Mouse (Mus musculus) forebrain, embryonic 14.5 days (tissue): ENCODE results near the gene Kcnip1. TPM values are rescaled to one million over a fixed set of nuclear protein-coding genes. Genes with fewer than 3 reads are reported as not detected.

Experiments used
- ATAC-seq: fragments of 200-750 bp; cut with Nextera tagmentation; 2 replicates; pipeline ENCODE4 v1.8.0; 2017; ENCODE audit warnings: mild to moderate bottlenecking, moderate library complexity
- DNase-seq: peaks from one replicate; pipeline ENCODE4 v3.0.0-alpha.2; 2015; ENCODE audit warnings: low spot score
- H3K27ac ChIP-seq: fragments of 300-500 bp; sonication (generic); 2 replicates; pipeline ENCODE4 v1.5.1; 2014; ENCODE audit warnings: low read depth, mild to moderate bottlenecking, control low read depth, low read length, moderate library complexity
- H3K27me3 ChIP-seq: fragments of 300-500 bp; sonication (generic); replicated peaks from 2 replicates; pipeline ENCODE4 v1.6.1; 2014; ENCODE audit warnings: low read length, control low read depth, mixed read lengths; ENCODE audit not compliant: control insufficient read depth, insufficient read depth
- H3K36me3 ChIP-seq: fragments of 300-500 bp; sonication (generic); 2 replicates; pipeline ENCODE4 v1.6.1; 2014; ENCODE audit warnings: low read length, control low read depth; ENCODE audit not compliant: control insufficient read depth, insufficient read depth
- H3K4me1 ChIP-seq: fragments of 300-500 bp; sonication (generic); 2 replicates; pipeline ENCODE4 v1.6.1; 2014; ENCODE audit warnings: antibody characterized with exemption, low read length, control low read depth; ENCODE audit not compliant: control insufficient read depth, insufficient read depth
- H3K4me2 ChIP-seq: fragments of 300-500 bp; sonication (generic); 2 replicates; pipeline ENCODE4 v1.6.1; 2014; ENCODE audit warnings: mild to moderate bottlenecking, control low read depth, low read length
- H3K4me3 ChIP-seq: fragments of 300-500 bp; sonication (generic); 2 replicates; pipeline ENCODE4 v1.5.1; 2014; ENCODE audit warnings: low read depth, low read length, control low read depth
- H3K9ac ChIP-seq: fragments of 300-500 bp; sonication (generic); 2 replicates; pipeline ENCODE4 v1.6.1; 2014; ENCODE audit warnings: mild to moderate bottlenecking, low read length, control low read depth, moderate library complexity
- H3K9me3 ChIP-seq: fragments of 300-500 bp; sonication (generic); replicated peaks from 2 replicates; pipeline ENCODE4 v1.6.1; 2016; ENCODE audit warnings: low read length, control low read depth, mixed read lengths; ENCODE audit not compliant: control insufficient read depth
- WGBS: fragments of 180-500 bp; shearing (Covaris S2); extraction: QIAGEN DNeasy Blood & Tissue Kit; methylation state at CpG from one replicate; pipeline ENCODE4 v1.1.7; 2014; 5-methylcytosine and 5-hydroxymethylcytosine counted together
- polyA plus RNA-seq: library from polyadenylated mRNA; unstranded; fragments of >200 nt; fragmentation: Nextera tagmentation; extraction: Ambion mirVana; gene quantifications from 2 replicates; pipeline ENCODE4 v1.2.1, GENCODE M21; 2014

The Kcnip1 gene
- polyA plus RNA-seq, 1 experiment from 2014 or later = 55.7 TPM

DNA sequence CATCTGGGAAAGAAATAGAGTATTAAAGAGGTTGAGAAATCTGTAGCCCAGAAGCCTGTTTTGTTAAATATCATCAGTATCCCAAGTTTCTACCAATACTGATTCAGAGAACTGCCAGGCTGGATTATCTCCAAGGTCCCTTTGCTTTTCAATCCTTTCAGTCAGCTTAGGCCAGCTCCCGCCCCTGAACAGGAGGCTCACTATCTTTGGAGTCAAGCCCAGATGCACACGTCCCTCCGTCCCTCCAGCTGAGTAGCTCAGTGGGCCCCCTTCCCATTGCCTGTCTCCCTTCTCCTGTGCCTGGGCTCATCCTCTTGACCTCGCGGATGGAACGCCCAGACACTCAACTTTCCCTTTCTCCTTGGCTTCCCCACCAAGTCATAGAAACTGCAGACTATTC lies 65.6 kb downstream of the Kcnip1 start:
- H3K4me3 ChIP-seq = no peak overlapping the region

DNA sequence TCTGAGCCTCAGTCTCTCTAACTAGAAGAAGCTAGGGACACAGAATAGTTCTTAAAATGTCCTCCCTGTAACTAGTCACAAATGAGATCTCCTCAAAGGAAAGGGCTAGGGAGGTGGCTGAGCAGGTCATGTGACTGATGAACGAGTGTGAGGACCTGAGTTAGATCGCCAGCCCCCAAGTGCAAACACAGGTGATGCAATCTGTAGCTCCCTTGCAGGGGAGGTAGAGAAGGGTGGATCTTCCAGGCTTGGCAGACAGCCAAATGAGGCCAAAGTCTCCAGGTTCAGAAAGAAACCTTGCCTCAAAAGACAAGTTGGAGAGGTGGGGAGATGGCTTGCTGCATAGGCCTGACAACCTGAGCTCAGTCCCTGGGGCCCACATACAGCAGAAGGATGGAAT lies 66.4 kb downstream of the Kcnip1 start:
- no peak for ATAC-seq
- no peak overlapping the region for H3K27ac ChIP-seq
- 73% methylated on average over 2 of the region's 2 CpGs for WGBS

More for the DNA sequence above, 65.6 kb downstream of the Kcnip1 start:
- no peak overlapping the region for H3K4me2 ChIP-seq
- ATAC-seq (no peak), DNase-seq (peak; percentile 42)
- H3K4me1 ChIP-seq = peaks cover 3% of the 10 kb centered on the region; the same call in 1 of the 2 replicates
- H3K36me3 ChIP-seq = no peaks in the 10 kb centered on the region
- H3K27ac ChIP-seq = no peak overlapping the region
- H3K27me3 ChIP-seq = no peaks in the 10 kb centered on the region
- H3K9ac ChIP-seq = no peak overlapping the region
- no peaks in the 10 kb centered on the region for H3K9me3 ChIP-seq
- WGBS = 56% methylated on average over 6 of the region's 6 CpGs

DNA sequence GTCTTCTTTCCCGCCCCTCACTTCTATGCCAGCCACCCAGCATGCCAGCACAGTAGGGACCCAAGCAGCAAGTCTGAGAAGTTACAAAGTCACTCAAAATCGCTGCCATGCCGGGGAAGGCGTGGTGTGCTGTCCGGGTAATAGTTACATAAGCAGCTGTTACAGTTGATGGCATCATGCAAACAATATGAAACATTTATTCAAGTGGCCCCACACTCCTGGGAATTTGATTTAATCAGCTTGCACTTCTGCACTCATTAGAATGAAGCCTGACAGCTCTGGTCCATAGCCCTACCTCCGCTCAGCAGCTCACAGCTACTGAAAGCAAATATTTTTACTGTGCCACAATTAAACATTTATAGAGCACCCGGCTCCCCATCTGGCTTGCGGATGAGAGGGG lies 67.2 kb downstream of the Kcnip1 start:
- Histone ChIP-seq H3K4me3 (no peak overlapping the region), H3K27ac (no peak overlapping the region), H3K4me2 (no peak overlapping the region), H3K36me3 (no peaks in the 10 kb centered on the region), H3K27me3 (no peaks in the 10 kb centered on the region), H3K4me1 (peaks cover 3% of the 10 kb centered on the region; the same call in 1 of the 2 replicates), H3K9me3 (no peaks in the 10 kb centered on the region), H3K9ac (no peak overlapping the region)
- WGBS = 68% methylated on average over 8 of the region's 8 CpGs
- DNase-seq (no peak), ATAC-seq (no peak)

More for the DNA sequence above, 66.4 kb downstream of the Kcnip1 start:
- Histone ChIP-seq H3K4me1 (peaks cover 3% of the 10 kb centered on the region; the same call in 1 of the 2 replicates), H3K4me3 (no peak overlapping the region), H3K9ac (no peak overlapping the region), H3K36me3 (no peaks in the 10 kb centered on the region), H3K4me2 (no peak overlapping the region), H3K27me3 (no peaks in the 10 kb centered on the region), H3K9me3 (no peaks in the 10 kb centered on the region)
- no peak for DNase-seq

DNA sequence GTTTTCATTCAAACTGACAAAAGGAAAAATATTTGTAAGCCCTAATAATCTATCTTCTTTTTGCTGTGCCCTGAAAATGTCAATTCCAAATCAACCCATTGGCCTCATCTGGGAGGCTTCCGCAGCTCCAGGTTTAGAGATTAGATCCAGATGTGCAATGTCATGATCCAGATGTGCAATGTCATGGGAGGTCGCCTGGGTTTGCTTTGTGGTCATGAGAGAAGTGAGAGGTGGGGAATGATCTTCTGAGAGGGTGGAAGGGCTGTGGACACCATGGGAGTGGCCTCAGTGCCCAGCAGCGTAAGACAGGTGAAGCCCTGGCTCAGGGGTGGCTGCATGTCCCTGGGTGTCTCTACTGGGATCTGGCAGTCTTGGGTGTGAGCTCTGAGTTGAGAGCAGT lies 69.9 kb downstream of the Kcnip1 start:
- Histone ChIP-seq H3K36me3 (no peaks in the 10 kb centered on the region), H3K27ac (no peak overlapping the region), H3K4me2 (no peak overlapping the region), H3K9ac (no peak overlapping the region), H3K9me3 (no peaks in the 10 kb centered on the region), H3K4me3 (no peak overlapping the region), H3K27me3 (no peaks in the 10 kb centered on the region), H3K4me1 (peaks cover 2% of the 10 kb centered on the region; the same call in 1 of the 2 replicates)
- DNase-seq = no peak
- WGBS = 84% methylated on average over 3 of the region's 3 CpGs
- ATAC-seq = no peak

GRCm38 (mm10) chr11:33921451-33921850 lies 71.5 kb downstream of the Kcnip1 start:
- H3K9me3 ChIP-seq = no peaks in the 10 kb centered on the region
- ATAC-seq (no peak), DNase-seq (no peak)
- no peak overlapping the region for H3K4me3 ChIP-seq
- no peaks in the 10 kb centered on the region for H3K27me3 ChIP-seq
- H3K9ac ChIP-seq = no peak overlapping the region
- no peaks in the 10 kb centered on the region for H3K36me3 ChIP-seq
- H3K4me2 ChIP-seq = no peak overlapping the region
- WGBS = 70% methylated on average over 13 of the region's 13 CpGs
- H3K27ac ChIP-seq = no peak overlapping the region
- no peaks in the 10 kb centered on the region for H3K4me1 ChIP-seq

- 87% methylated on average over 7 of the region's 7 CpGs for WGBS
- H3K9ac ChIP-seq = no peak overlapping the region
These were observed 73.1 kb downstream of the Kcnip1 start for GRCm38 (mm10) chr11:33919826-33920225.

GRCm38 (mm10) chr11:33918424-33918823 lies 74.5 kb downstream of the Kcnip1 start:
- Histone ChIP-seq H3K4me1 (no peaks in the 10 kb centered on the region), H3K27ac (no peak overlapping the region), H3K4me2 (no peak overlapping the region), H3K4me3 (no peak overlapping the region), H3K9me3 (no peaks in the 10 kb centered on the region), H3K9ac (no peak overlapping the region), H3K27me3 (no peaks in the 10 kb centered on the region), H3K36me3 (no peaks in the 10 kb centered on the region)
- DNase-seq = no peak
- no peak for ATAC-seq
- WGBS = 24% methylated on average over 2 of the region's 2 CpGs

More at GRCm38 (mm10) chr11:33919826-33920225, 73.1 kb downstream of the Kcnip1 start:
- Histone ChIP-seq H3K27me3 (no peaks in the 10 kb centered on the region), H3K9me3 (no peaks in the 10 kb centered on the region), H3K4me1 (no peaks in the 10 kb centered on the region), H3K36me3 (no peaks in the 10 kb centered on the region), H3K4me2 (no peak overlapping the region), H3K4me3 (no peak overlapping the region), H3K27ac (no peak overlapping the region)
- ATAC-seq (no peak), DNase-seq (no peak)

DNA sequence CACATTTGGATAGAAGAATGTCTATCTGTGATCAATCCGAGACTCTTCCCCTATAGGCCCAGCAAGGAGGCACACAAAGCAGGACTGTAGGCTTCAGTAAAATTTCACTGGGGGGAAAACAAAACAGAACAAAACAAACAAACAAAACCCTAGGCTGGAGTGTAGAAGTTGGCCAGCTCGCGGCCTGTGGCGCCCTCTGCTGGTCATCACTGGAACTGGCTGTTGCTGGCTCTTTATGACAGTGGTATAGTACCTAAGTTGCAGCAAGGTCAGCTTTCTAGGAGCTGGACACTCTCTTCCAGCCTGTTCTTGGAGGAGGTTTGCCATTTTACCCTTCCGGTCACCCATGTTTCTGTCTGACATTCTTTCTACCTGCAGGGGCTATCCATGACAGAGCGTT lies 75.4 kb downstream of the Kcnip1 start:
- WGBS = 25% methylated on average over 6 of the region's 6 CpGs
- Histone ChIP-seq H3K4me2 (no peak overlapping the region), H3K4me3 (no peak overlapping the region), H3K9ac (no peak overlapping the region), H3K36me3 (no peaks in the 10 kb centered on the region), H3K4me1 (no peaks in the 10 kb centered on the region), H3K27ac (no peak overlapping the region), H3K27me3 (no peaks in the 10 kb centered on the region), H3K9me3 (no peaks in the 10 kb centered on the region)
- ATAC-seq (peak; percentile 86), DNase-seq (peak; percentile 76)

DNA sequence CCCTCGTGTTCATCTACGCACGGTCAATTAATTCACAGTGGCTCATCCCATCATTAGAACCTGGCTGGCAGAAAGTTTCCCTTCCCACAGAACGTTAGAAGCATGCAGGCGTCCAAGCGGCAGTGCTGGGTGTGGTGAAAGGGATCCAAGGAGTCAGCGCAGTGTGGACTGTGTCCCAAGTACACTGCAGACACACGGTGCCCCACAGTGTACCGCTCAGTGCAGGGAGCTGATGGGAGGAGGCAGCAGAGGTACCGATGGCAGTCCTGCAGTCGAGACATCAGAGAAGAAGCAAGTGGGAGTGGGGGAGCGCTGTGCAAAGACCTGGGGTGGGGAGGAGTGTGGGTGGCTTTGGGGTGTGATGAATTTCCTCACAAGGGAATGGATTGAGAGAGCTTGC lies 78.7 kb downstream of the Kcnip1 start:
- Histone ChIP-seq H3K4me3 (no peak overlapping the region), H3K36me3 (no peaks in the 10 kb centered on the region), H3K27ac (no peak overlapping the region), H3K9ac (no peak overlapping the region), H3K4me1 (no peaks in the 10 kb centered on the region), H3K27me3 (no peaks in the 10 kb centered on the region), H3K4me2 (no peak overlapping the region), H3K9me3 (no peaks in the 10 kb centered on the region)
- ATAC-seq (no peak), DNase-seq (no peak)
- WGBS = 51% methylated on average over 12 of the region's 12 CpGs
